Mouse (Mus musculus) intestine, embryonic 15.5 days (tissue): Measurements from ENCODE around the gene Sprr3. TPM values are rescaled to one million over a fixed set of nuclear protein-coding genes. Genes with fewer than 3 reads are reported as not detected.

ENCODE experiments used
- ATAC-seq: fragments of 200-750 bp; cut with Nextera tagmentation; 2 replicates; pipeline ENCODE4 v1.8.0; 2017; ENCODE audit warnings: moderate TSS enrichment, moderate library complexity
- H3K27ac ChIP-seq: fragments of 300-500 bp; sonication (generic); 2 replicates; pipeline ENCODE4 v1.5.1; 2015; ENCODE audit warnings: mild to moderate bottlenecking, inconsistent platforms
- H3K27me3 ChIP-seq: fragments of 300-500 bp; sonication (generic); replicated peaks from 2 replicates; pipeline ENCODE4 v1.6.1; 2015; ENCODE audit warnings: inconsistent platforms
- H3K36me3 ChIP-seq: fragments of 300-500 bp; sonication (generic); 2 replicates; pipeline ENCODE4 v1.6.1; 2015; ENCODE audit warnings: inconsistent platforms
- H3K4me1 ChIP-seq: fragments of 300-500 bp; sonication (generic); replicated peaks from 2 replicates; pipeline ENCODE4 v1.6.1; 2015; ENCODE audit warnings: inconsistent platforms
- H3K4me2 ChIP-seq: fragments of 300-500 bp; sonication (generic); replicated peaks from 2 replicates; pipeline ENCODE4 v1.6.1; 2015; ENCODE audit warnings: mild to moderate bottlenecking, inconsistent platforms
- H3K4me3 ChIP-seq: fragments of 300-500 bp; sonication (generic); replicated peaks from 2 replicates; pipeline ENCODE4 v1.5.1; 2015; ENCODE audit warnings: inconsistent platforms
- H3K9ac ChIP-seq: fragments of 300-500 bp; sonication (generic); 2 replicates; pipeline ENCODE4 v1.6.1; 2015; ENCODE audit warnings: inconsistent platforms
- H3K9me3 ChIP-seq: fragments of 300-500 bp; sonication (generic); 2 replicates; pipeline ENCODE4 v1.6.1; 2016; ENCODE audit warnings: inconsistent platforms
- WGBS: fragments of 180-500 bp; shearing (Covaris S2); methylation state at CpG from one replicate; pipeline ENCODE4 v1.1.7; 2015; 5-methylcytosine and 5-hydroxymethylcytosine counted together
- polyA plus RNA-seq: library from polyadenylated mRNA; unstranded; fragments of >200 nt; fragmentation: Nextera tagmentation; extraction: Ambion mirVana; gene quantifications from 2 replicates; pipeline ENCODE4 v1.2.1, GENCODE M21; 2015

The Sprr3 gene
- polyA plus RNA-seq, 1 experiment from 2014 or later, result not detected

GRCm38 (mm10) chr3:92432282-92432681, 26.2 kb downstream of the Sprr3 start, which contains the start of gene Sprr2k:
Gene Sprr2k, plus strand, starts transcription at chr3:92432582.
- Histone ChIP-seq H3K27ac (no peak within 1 kb of the TSS), H3K4me1 (no peaks in the 10 kb centered on the region), H3K9ac (no peak within 1 kb of the TSS), H3K27me3 (no peaks in the 10 kb centered on the region), H3K9me3 (no peaks in the 10 kb centered on the region), H3K36me3 (no peaks in the 10 kb centered on the region), H3K4me3 (no peak within 1 kb of the TSS), H3K4me2 (no peak within 1 kb of the TSS)
- no peak for ATAC-seq
- 94% methylated on average over 2 of the region's 2 CpGs for WGBS

DNA sequence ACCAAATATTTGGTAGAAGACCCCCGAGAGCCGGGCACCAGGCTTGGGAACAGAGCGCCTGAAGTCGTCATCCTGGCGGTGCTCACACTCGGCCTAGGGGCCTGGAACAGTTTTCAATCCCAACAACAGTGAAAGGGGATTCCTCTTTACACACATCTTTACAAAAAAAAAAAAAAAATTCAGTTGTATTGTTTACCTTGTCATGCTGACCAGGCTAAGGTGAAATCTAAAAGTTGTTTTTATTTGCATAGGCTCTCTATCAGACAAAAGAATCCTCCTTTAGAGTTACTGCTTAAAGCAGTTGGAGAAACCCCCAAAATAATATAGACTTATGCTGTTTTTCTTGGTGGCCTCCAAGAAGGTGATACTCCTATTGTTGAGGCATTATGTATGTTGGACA, 29.2 kb downstream of the Sprr3 start, which contains the start of gene Gm9774:
Gene Gm9774 (minus strand): TSS at position 101 of the 400 bp plus-strand sequence.
- Histone ChIP-seq H3K27ac (no peak within 1 kb of the TSS), H3K4me2 (no peak within 1 kb of the TSS), H3K4me3 (no peak within 1 kb of the TSS), H3K27me3 (no peaks in the 10 kb centered on the region), H3K4me1 (no peaks in the 10 kb centered on the region), H3K36me3 (no peaks in the 10 kb centered on the region), H3K9me3 (no peaks in the 10 kb centered on the region), H3K9ac (no peak within 1 kb of the TSS)
- no peak for ATAC-seq
- WGBS, result 96% methylated on average over 6 of the region's 6 CpGs

GRCm38 (mm10) chr3:92417782-92418181, 40.7 kb downstream of the Sprr3 start, which contains the start of gene Sprr2j-ps:
Gene Sprr2j-ps, plus strand, starts transcription at chr3:92418082.
- no peaks in the 10 kb centered on the region for H3K36me3 ChIP-seq
- no peak within 1 kb of the TSS for H3K4me3 ChIP-seq
- 95% methylated on average over 2 of the region's 2 CpGs for WGBS
- H3K4me1 ChIP-seq, result no peaks in the 10 kb centered on the region
- no peaks in the 10 kb centered on the region for H3K27me3 ChIP-seq
- H3K9ac ChIP-seq, result no peak within 1 kb of the TSS
- no peak within 1 kb of the TSS for H3K4me2 ChIP-seq
- ATAC-seq, result no peak
- H3K27ac ChIP-seq, result no peak within 1 kb of the TSS
- no peaks in the 10 kb centered on the region for H3K9me3 ChIP-seq

DNA sequence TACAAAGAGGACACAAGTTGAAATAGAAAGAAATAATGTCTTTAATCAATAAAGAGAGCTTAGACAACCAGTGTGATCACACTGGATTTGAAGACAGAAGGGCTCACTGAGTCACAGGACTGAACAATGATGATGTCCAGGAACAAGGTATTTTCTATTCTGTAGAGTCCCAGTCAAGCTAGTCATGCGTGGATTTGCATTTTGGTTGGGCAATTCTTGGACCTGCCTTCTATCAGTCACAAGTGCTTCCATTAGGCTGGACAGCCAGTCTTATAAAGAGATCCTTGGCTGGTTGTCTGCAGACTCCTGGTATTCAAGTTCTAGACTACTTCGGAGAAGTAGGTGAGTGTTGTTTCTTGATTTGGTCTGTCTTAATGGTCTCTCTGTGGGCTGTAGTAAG, 50.8 kb downstream of the Sprr3 start, which contains the start of gene Sprr2i:
Gene Sprr2i (plus strand): TSS at position 301 of the 400 bp plus-strand sequence.
- H3K4me2 ChIP-seq, result no peak within 1 kb of the TSS
- H3K4me1 ChIP-seq, result no peaks in the 10 kb centered on the region
- no peaks in the 10 kb centered on the region for H3K36me3 ChIP-seq
- H3K27me3 ChIP-seq, result no peaks in the 10 kb centered on the region
- no peak for ATAC-seq
- WGBS, result 87% methylated on average over 2 of the region's 2 CpGs
- no peaks in the 10 kb centered on the region for H3K9me3 ChIP-seq
- no peak within 1 kb of the TSS for H3K9ac ChIP-seq
- no peak within 1 kb of the TSS for H3K4me3 ChIP-seq
- no peak within 1 kb of the TSS for H3K27ac ChIP-seq

Other genes starting within 250 kb of the Sprr3 start
- gene Sprr2a1, start 242.9 kb downstream of the Sprr3 start, polyA plus RNA-seq, result 2.0 and 2.5 TPM in 2 replicates
- 82.8 and 107 TPM in 2 replicates for gene Sprr2a2, start 242.8 kb downstream of the Sprr3 start, polyA plus RNA-seq
- gene Sprr2a3, start 173.3 kb downstream of the Sprr3 start, polyA plus RNA-seq, result 10.6 and 12.8 TPM in 2 replicates
- gene Sprr2b, start 142.1 kb downstream of the Sprr3 start, polyA plus RNA-seq, result not detected in 2 replicates
- not detected in 2 replicates for gene Sprr2d, start 119.6 kb downstream of the Sprr3 start, polyA plus RNA-seq
- gene Sprr2e, start 106.6 kb downstream of the Sprr3 start, polyA plus RNA-seq, result not detected in 2 replicates
- not detected in 2 replicates for gene Sprr2f, start 93.5 kb downstream of the Sprr3 start, polyA plus RNA-seq
- gene Sprr2h, start 73.0 kb downstream of the Sprr3 start, polyA plus RNA-seq, result not detected in 2 replicates
- gene Sprr2i, start 50.7 kb downstream of the Sprr3 start, polyA plus RNA-seq, result not detected in 2 replicates
- gene Sprr2j-ps, start 40.6 kb downstream of the Sprr3 start, polyA plus RNA-seq, result not detected in 2 replicates
- 7.7 and 9.0 TPM in 2 replicates for gene Gm9774, start 29.3 kb downstream of the Sprr3 start, polyA plus RNA-seq
- gene Sprr2k, start 26.1 kb downstream of the Sprr3 start, polyA plus RNA-seq, result not detected in 2 replicates
- 0.18 TPM in 1 of 2 replicates, not detected in the other for gene Sprr1b, start 19.9 kb downstream of the Sprr3 start, polyA plus RNA-seq
- gene Sprr1a, start 27.2 kb upstream of the Sprr3 start, polyA plus RNA-seq, result 1.1 and 1.2 TPM in 2 replicates
- not detected in 2 replicates for gene Sprr4, start 41.8 kb upstream of the Sprr3 start, polyA plus RNA-seq
- not detected in 2 replicates for gene 2310046K23Rik, start 75.8 kb upstream of the Sprr3 start, polyA plus RNA-seq
- 0.09 TPM in 1 of 2 replicates, not detected in the other for gene Ivl, start 115.0 kb upstream of the Sprr3 start, polyA plus RNA-seq
- gene Smcp, start 130.3 kb upstream of the Sprr3 start, polyA plus RNA-seq, result 3.4 and 5.3 TPM in 2 replicates
- gene 2210017I01Rik, start 148.8 kb upstream of the Sprr3 start, polyA plus RNA-seq, result not detected in 2 replicates
- not detected in 2 replicates for gene Lce6a, start 162.9 kb upstream of the Sprr3 start, polyA plus RNA-seq
- not detected in 2 replicates for gene Lce1a1, start 189.6 kb upstream of the Sprr3 start, polyA plus RNA-seq
- gene Lce1b, start 198.2 kb upstream of the Sprr3 start, polyA plus RNA-seq, result not detected in 2 replicates
- not detected in 2 replicates for gene Lce1a2, start 211.6 kb upstream of the Sprr3 start, polyA plus RNA-seq
- gene Lce1c, start 220.5 kb upstream of the Sprr3 start, polyA plus RNA-seq, result not detected in 2 replicates
- gene Lce1d, start 228.5 kb upstream of the Sprr3 start, polyA plus RNA-seq, result not detected in 2 replicates